Comparison of ENCODE assay signal across 26 mouse cellular contexts in genomic region chr5:135456515-135456914, GRCm38 (mm10).
"Had no signal": no experiment of that assay in that cellular context is flagged by ENCODE, and none has a peak within 500 bp of the region (broad histone marks: within the 10 kb centered on the region; RNA-seq: fewer than 3 reads in every experiment).

No protein-coding gene starts in this region.

- H3K27me3 ChIP-seq: embryonic facial prominence, embryonic 12.5 days; embryonic facial prominence, embryonic 13.5 days; embryonic facial prominence, embryonic 15.5 days; forebrain, embryonic 12.5 days; forebrain, embryonic 13.5 days; forebrain, embryonic 15.5 days had no signal

- H3K4me3 ChIP-seq: embryonic facial prominence, embryonic 10.5 days; embryonic facial prominence, embryonic 12.5 days; embryonic facial prominence, embryonic 13.5 days; embryonic facial prominence, embryonic 15.5 days; erythroblast, embryonic 14.5 days; forebrain, embryonic 10.5 days; forebrain, embryonic 12.5 days; forebrain, embryonic 13.5 days; forebrain, embryonic 15.5 days; gastrocnemius, adult 2 months; heart, adult 2 months had no signal

- DNase-seq: cerebellum, adult 8-10 months; cerebellum, adult 9-10 months; cerebellum, adult 9-11 months; cerebellum, postnatal 10 days; cerebellum, postnatal 14 days; cerebellum, postnatal 25 days; cerebellum, postnatal 36 days; embryo, embryonic 11 days; forebrain, postnatal 0 days; gastrocnemius, adult 2 months; gastrocnemius, postnatal 10 days; gastrocnemius, postnatal 14 days; gastrocnemius, postnatal 25 days; gastrocnemius, postnatal 36 days; heart, adult 11 months; heart, adult 18-20 months; heart, adult 2 months had no signal

- H3K4me2 ChIP-seq: embryonic facial prominence, embryonic 12.5 days; embryonic facial prominence, embryonic 13.5 days; embryonic facial prominence, embryonic 15.5 days; forebrain, embryonic 12.5 days; forebrain, embryonic 13.5 days; forebrain, embryonic 15.5 days had no signal
